Comparison of ENCODE assay signal across 9 mouse cellular contexts in the genomic region with DNA sequence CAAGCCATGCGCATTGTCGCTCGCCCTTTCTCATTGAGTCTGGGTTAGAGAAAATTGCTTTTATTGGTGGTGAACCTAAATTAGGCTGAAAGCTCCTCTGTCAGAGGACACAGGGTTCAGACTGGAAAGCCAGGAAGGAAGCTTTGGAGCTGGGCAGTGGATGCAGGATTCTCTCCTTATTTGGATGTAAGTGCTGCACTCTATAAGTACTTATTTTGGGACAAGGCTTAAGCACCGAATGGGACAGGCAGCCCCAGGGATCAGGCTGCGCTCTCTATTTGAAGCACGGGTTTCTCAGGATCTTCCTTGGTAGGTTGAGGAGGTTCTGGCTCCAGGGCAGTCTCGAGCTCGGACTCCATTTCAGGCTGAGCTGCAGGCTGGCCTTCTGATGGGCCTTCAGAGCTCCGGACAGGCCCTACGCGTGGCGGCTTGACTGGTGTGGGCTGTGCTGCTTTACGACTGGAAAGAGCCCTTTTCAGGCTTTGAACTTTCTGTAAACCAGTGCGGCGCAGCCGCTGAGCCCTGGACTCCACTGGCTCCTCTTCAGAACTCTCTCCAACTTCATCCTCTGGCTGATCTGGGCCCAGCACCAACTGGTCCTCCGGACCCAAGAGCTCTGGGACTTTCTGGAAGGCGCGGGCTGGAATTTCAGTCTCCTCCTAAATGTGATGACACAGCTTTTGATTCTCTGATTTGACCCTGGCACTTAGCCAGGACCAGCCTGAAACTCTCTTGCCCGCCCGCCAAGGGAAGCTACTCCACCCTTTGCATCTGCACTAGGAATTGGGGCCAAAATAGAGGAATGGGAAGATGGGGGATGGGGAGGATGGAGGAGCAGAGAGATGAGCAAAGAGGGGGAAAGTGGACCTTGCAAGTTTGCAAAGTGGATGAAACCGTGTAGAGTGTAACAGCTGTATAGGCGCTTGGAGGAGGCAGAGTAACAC. TPM values are rescaled to one million over a fixed set of nuclear protein-coding genes. Genes with fewer than 3 reads are reported as not detected.
DNase-seq lines count a peak whose midpoint lies in the region; ATAC-seq and TF ChIP-seq lines count a peak whose summit lies in the region.
"Had no signal": no experiment of that assay in that cellular context is flagged by ENCODE, and none has a peak within 500 bp of the region (broad histone marks: within the 10 kb centered on the region; RNA-seq: fewer than 3 reads in every experiment).

No protein-coding gene starts in this region.

- H3K4me1 ChIP-seq in brown adipose tissue, adult 24 weeks (ENCODE audit: control insufficient read depth, insufficient read depth, insufficient read length, low read length): peaks cover 10% of the 10 kb centered on the region
- peaks cover 25% of the 10 kb centered on the region for H3K4me1 ChIP-seq in hindbrain, embryonic 13.5 days (replicated peaks)
- peaks cover 31% of the 10 kb centered on the region for H3K4me1 ChIP-seq in limb, embryonic 15.5 days
- H3K4me1 ChIP-seq in neural tube, embryonic 12.5 days: peaks cover 22% of the 10 kb centered on the region

- H3K9me3 ChIP-seq in hindbrain, embryonic 13.5 days: no peaks in the 10 kb centered on the region
- H3K9me3 ChIP-seq in limb, embryonic 15.5 days: no peaks in the 10 kb centered on the region
- no peaks in the 10 kb centered on the region for H3K9me3 ChIP-seq in neural tube, embryonic 12.5 days

- H3K36me3 ChIP-seq in hindbrain, embryonic 13.5 days: no peaks in the 10 kb centered on the region
- H3K36me3 ChIP-seq in limb, embryonic 15.5 days: no peaks in the 10 kb centered on the region
- no peaks in the 10 kb centered on the region for H3K36me3 ChIP-seq in neural tube, embryonic 12.5 days

- intact Hi-C loops in gastrocnemius, adult 2 months (cut with DNase I): no loop called here

- H3K27me3 ChIP-seq in hindbrain, embryonic 13.5 days: peaks cover 8% of the 10 kb centered on the region
- no peaks in the 10 kb centered on the region for H3K27me3 ChIP-seq in limb, embryonic 15.5 days
- peaks cover 6% of the 10 kb centered on the region; the same call in 1 of the 2 replicates for H3K27me3 ChIP-seq in neural tube, embryonic 12.5 days (replicated peaks)

- H3K9ac ChIP-seq in hindbrain, embryonic 13.5 days: peak overlapping the region; percentile 80
- H3K9ac ChIP-seq in limb, embryonic 15.5 days: peak overlapping the region; percentile 85
- 0 out of 2 replicates have a peak overlapping the region, but pooled peaks have one; percentile 57 for H3K9ac ChIP-seq in neural tube, embryonic 12.5 days

- no peak for TF ChIP-seq CTCF in gastrocnemius, adult 2 months (IDR thresholded peaks at IDR 0.05)

- H3K4me3 ChIP-seq in brown adipose tissue, adult 24 weeks (ENCODE audit: insufficient read depth, low read depth, low read length): peak overlapping the region; percentile 70
- H3K4me3 ChIP-seq in gastrocnemius, adult 2 months: peak overlapping the region; percentile 89
- peak overlapping the region; percentile 51 for H3K4me3 ChIP-seq in hindbrain, embryonic 13.5 days
- peak overlapping the region; percentile 58 for H3K4me3 ChIP-seq in limb, embryonic 15.5 days
- peak overlapping the region; percentile 47; the same call in 1 of the 2 replicates for H3K4me3 ChIP-seq in neural tube, embryonic 12.5 days

- H3K4me2 ChIP-seq in hindbrain, embryonic 13.5 days: peak overlapping the region; percentile 84
- peak overlapping the region; percentile 77 for H3K4me2 ChIP-seq in limb, embryonic 15.5 days
- peak overlapping the region; percentile 83 for H3K4me2 ChIP-seq in neural tube, embryonic 12.5 days (replicated peaks)

- DNase-seq in R1 (ENCODE audit: low read depth, low spot score): peak; percentile 69
- peak; percentile 77 for DNase-seq in gastrocnemius, adult 2 months

- peak overlapping the region; percentile 88 for H3K27ac ChIP-seq in brown adipose tissue, adult 24 weeks (replicated peaks; ENCODE audit: low read depth, low read length)
- peak overlapping the region; percentile 96 for H3K27ac ChIP-seq in gastrocnemius, adult 2 months
- H3K27ac ChIP-seq in hindbrain, embryonic 13.5 days: peak overlapping the region; percentile 75
- peak overlapping the region; percentile 96 for H3K27ac ChIP-seq in limb, embryonic 15.5 days
- no peak overlapping the region for H3K27ac ChIP-seq in neural tube, embryonic 12.5 days

- peak; percentile 4; the same call in 1 of the 2 replicates for ATAC-seq in hindbrain, embryonic 13.5 days (ENCODE audit: low FRiP score)
- no peak for ATAC-seq in limb, embryonic 15.5 days (ENCODE audit: insufficient number of reproducible peaks, low FRiP score, low TSS enrichment, low read depth)
- no peak; the same call in 1 of the 2 replicates for ATAC-seq in neural tube, embryonic 12.5 days (ENCODE audit: low FRiP score, low read depth)
- no peak for ATAC-seq in erythroid progenitor cell, adult 5-6 weeks (replicated peaks; ENCODE audit: low FRiP score, poor library complexity, severe bottlenecking)
- ATAC-seq in monocyte, adult 5-6 weeks (replicated peaks; ENCODE audit: insufficient number of reproducible peaks, low FRiP score, low TSS enrichment, poor library complexity, severe bottlenecking): no peak

- WGBS in hindbrain, embryonic 13.5 days: 63% methylated on average over 23 of the region's 23 CpGs
- WGBS in limb, embryonic 15.5 days: 47% methylated on average over 23 of the region's 23 CpGs
- 59% methylated on average over 23 of the region's 23 CpGs for WGBS in neural tube, embryonic 12.5 days

RNA-seq across cellular contexts. Expression of gene Cavin3, which starts 1.3 kb away (rescaled TPM):
- polyA plus RNA-seq in brown adipose tissue, adult 24 weeks (2012; ENCODE audit: insufficient read depth, insufficient read length, missing spikeins): 26.8 and 32.1 TPM in 2 replicates
- 10 to 100 TPM in 1 of 2 experiments, 1 to 10 TPM in 1; 7.6 to 12.7 TPM for total RNA-seq in gastrocnemius, adult 2 months (2021)
- 28.9 and 31.6 TPM in 2 replicates for polyA plus RNA-seq in hindbrain, embryonic 13.5 days (2015; fragmentation: Nextera tagmentation; extraction: Ambion mirVana)
- polyA plus RNA-seq in limb, embryonic 15.5 days (2015; fragmentation: Nextera tagmentation; extraction: Ambion mirVana): 141 and 162 TPM in 2 replicates
- polyA plus RNA-seq in neural tube, embryonic 12.5 days (2016; fragmentation: Nextera tagmentation; extraction: Ambion mirVana): 29.2 and 29.3 TPM in 2 replicates
- not detected in 2 replicates for total RNA-seq in erythroid progenitor cell, adult 5-6 weeks (2015; ENCODE audit: low replicate concordance)
- total RNA-seq in erythroid progenitor cell, adult 5-6 weeks (2017; ENCODE audit: low replicate concordance): not detected in 2 replicates
- total RNA-seq in monocyte, adult 5-6 weeks (2017): not detected in 3 replicates

RNA-seq across cellular contexts. Expression of gene Cckbr, which starts 55.3 kb away (rescaled TPM):
- not detected in 2 replicates for polyA plus RNA-seq in brown adipose tissue, adult 24 weeks (2012; ENCODE audit: insufficient read depth, insufficient read length, missing spikeins)
- total RNA-seq in gastrocnemius, adult 2 months (2021): not detected
- polyA plus RNA-seq in hindbrain, embryonic 13.5 days (2015; fragmentation: Nextera tagmentation; extraction: Ambion mirVana): 2.0 and 2.3 TPM in 2 replicates
- polyA plus RNA-seq in limb, embryonic 15.5 days (2015; fragmentation: Nextera tagmentation; extraction: Ambion mirVana): not detected in 2 replicates
- 0.22 and 0.68 TPM in 2 replicates for polyA plus RNA-seq in neural tube, embryonic 12.5 days (2016; fragmentation: Nextera tagmentation; extraction: Ambion mirVana)
- not detected in 2 replicates for total RNA-seq in erythroid progenitor cell, adult 5-6 weeks (2015; ENCODE audit: low replicate concordance)
- total RNA-seq in erythroid progenitor cell, adult 5-6 weeks (2017; ENCODE audit: low replicate concordance): not detected in 2 replicates
- not detected in 3 replicates for total RNA-seq in monocyte, adult 5-6 weeks (2017)
- total RNA-seq: common myeloid progenitor, adult 5-6 weeks had no signal
